Mouse (Mus musculus): ENCODE data around the gene Ccdc96. TPM values are rescaled to one million over a fixed set of nuclear protein-coding genes. Genes with fewer than 3 reads are reported as not detected.
A peak's percentile ranks its signal among the peaks of the same experiment; 100 is the strongest.

The Ccdc96 gene
- polyA plus RNA-seq, 1 experiment = 0.04 TPM

GRCm38 (mm10) chr5:36447872-36448271 is 36.5 kb upstream of the Ccdc96 start:
- no peak overlapping the region for H3K4me3 ChIP-seq (ENCODE audit: extremely low read depth, insufficient read depth, insufficient read length)
- 92% methylated on average over 12 of the region's 12 CpGs for WGBS
- no peak overlapping the region for H3K27ac ChIP-seq (ENCODE audit: insufficient read depth, low read length)
- no peaks in the 10 kb centered on the region for H3K36me3 ChIP-seq (ENCODE audit: control insufficient read depth, insufficient read depth, low read length)
- H3K27me3 ChIP-seq (ENCODE audit: control insufficient read depth, insufficient read depth, low read length) = no peaks in the 10 kb centered on the region
- DNase-seq (ENCODE audit: low read depth in 1 of 2, low spot score in 2 of 2) = no peak
- TF ChIP-seq POLR2A (IDR thresholded peaks at IDR 0.05; ENCODE audit: low read depth, low read length) (no peak), CTCF (IDR thresholded peaks at IDR 0.05; ENCODE audit: extremely low read depth, insufficient read depth, insufficient read length, insufficient replicate concordance) (no peak)
- H3K4me1 ChIP-seq (ENCODE audit: control insufficient read depth, insufficient read depth, insufficient read length) = peaks cover 15% of the 10 kb centered on the region; the same call in 1 of the 2 replicates

GRCm38 (mm10) chr5:36449710-36450358 is 34.6 kb upstream of the Ccdc96 start:
- TF ChIP-seq POLR2A (IDR thresholded peaks at IDR 0.05; ENCODE audit: low read depth, low read length) = no peak
- no peak for TF ChIP-seq CTCF (IDR thresholded peaks at IDR 0.05; ENCODE audit: extremely low read depth, insufficient read depth, insufficient read length, insufficient replicate concordance)
- Histone ChIP-seq H3K4me1 (ENCODE audit: control insufficient read depth, insufficient read depth, insufficient read length) (peaks cover 19% of the 10 kb centered on the region; the same call in 1 of the 2 replicates), H3K27me3 (ENCODE audit: control insufficient read depth, insufficient read depth, low read length) (no peaks in the 10 kb centered on the region), H3K27ac (ENCODE audit: insufficient read depth, low read length) (no peak overlapping the region), H3K4me3 (ENCODE audit: extremely low read depth, insufficient read depth, insufficient read length) (no peak overlapping the region), H3K36me3 (ENCODE audit: control insufficient read depth, insufficient read depth, low read length) (no peaks in the 10 kb centered on the region)
- WGBS = 81% methylated on average over 6 of the region's 6 CpGs
- DNase-seq (ENCODE audit: low read depth in 1 of 2, low spot score in 2 of 2) = no peak

GRCm38 (mm10) chr5:36451119-36451518 is 33.3 kb upstream of the Ccdc96 start:
- H3K4me1 ChIP-seq (ENCODE audit: control insufficient read depth, insufficient read depth, insufficient read length) = peaks cover 19% of the 10 kb centered on the region; the same call in 1 of the 2 replicates
- WGBS = 19% methylated on average over 10 of the region's 10 CpGs
- DNase-seq (ENCODE audit: low read depth in 1 of 2, low spot score in 2 of 2) = no peak
- TF ChIP-seq CTCF (IDR thresholded peaks at IDR 0.05; ENCODE audit: extremely low read depth, insufficient read depth, insufficient read length, insufficient replicate concordance) (no peak), POLR2A (IDR thresholded peaks at IDR 0.05; ENCODE audit: low read depth, low read length) (no peak)
- no peaks in the 10 kb centered on the region for H3K27me3 ChIP-seq (ENCODE audit: control insufficient read depth, insufficient read depth, low read length)
- H3K4me3 ChIP-seq (ENCODE audit: extremely low read depth, insufficient read depth, insufficient read length) = no peak overlapping the region
- no peaks in the 10 kb centered on the region for H3K36me3 ChIP-seq (ENCODE audit: control insufficient read depth, insufficient read depth, low read length)
- H3K27ac ChIP-seq (ENCODE audit: insufficient read depth, low read length) = no peak overlapping the region

GRCm38 (mm10) chr5:36451872-36452389 is 32.5 kb upstream of the Ccdc96 start:
- no peaks in the 10 kb centered on the region for H3K36me3 ChIP-seq (ENCODE audit: control insufficient read depth, insufficient read depth, low read length)
- H3K27ac ChIP-seq (ENCODE audit: insufficient read depth, low read length) = no peak overlapping the region
- no peak for DNase-seq (ENCODE audit: low read depth in 1 of 2, low spot score in 2 of 2)
- TF ChIP-seq POLR2A (IDR thresholded peaks at IDR 0.05; ENCODE audit: low read depth, low read length) = no peak
- TF ChIP-seq CTCF (IDR thresholded peaks at IDR 0.05; ENCODE audit: extremely low read depth, insufficient read depth, insufficient read length, insufficient replicate concordance) = no peak
- H3K4me1 ChIP-seq (ENCODE audit: control insufficient read depth, insufficient read depth, insufficient read length) = peaks cover 19% of the 10 kb centered on the region; the same call in 1 of the 2 replicates
- WGBS = 68% methylated on average over 10 of the region's 10 CpGs
- no peak overlapping the region for H3K4me3 ChIP-seq (ENCODE audit: extremely low read depth, insufficient read depth, insufficient read length)
- no peaks in the 10 kb centered on the region for H3K27me3 ChIP-seq (ENCODE audit: control insufficient read depth, insufficient read depth, low read length)

DNA sequence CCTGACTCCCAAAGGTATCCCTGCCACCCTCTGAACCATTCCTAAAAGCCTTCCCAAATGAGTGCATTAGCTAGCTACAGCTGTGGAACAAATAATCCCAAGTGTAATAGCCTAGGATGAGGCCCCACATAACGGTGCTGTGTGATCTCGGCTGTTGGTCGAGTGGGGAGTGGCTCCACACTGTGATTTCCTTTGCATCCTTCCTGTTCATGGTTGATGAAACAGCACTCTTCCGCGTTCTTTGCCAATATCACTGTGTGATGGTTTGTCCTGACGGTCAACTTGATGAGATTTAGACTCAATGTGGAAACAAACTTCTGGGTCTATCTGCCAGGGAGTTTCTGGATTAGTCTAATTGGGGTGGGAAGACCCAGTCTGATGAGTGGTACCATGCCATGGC is 31.6 kb upstream of the Ccdc96 start:
- H3K27ac ChIP-seq (ENCODE audit: insufficient read depth, low read length) = peak overlapping the region; percentile 40
- no peak for TF ChIP-seq CTCF (IDR thresholded peaks at IDR 0.05; ENCODE audit: extremely low read depth, insufficient read depth, insufficient read length, insufficient replicate concordance)
- peak; percentile 2; the same call in 1 of the 2 replicates for TF ChIP-seq POLR2A (IDR thresholded peaks at IDR 0.05; ENCODE audit: low read depth, low read length)
- no peak overlapping the region for H3K4me3 ChIP-seq (ENCODE audit: extremely low read depth, insufficient read depth, insufficient read length)
- DNase-seq (ENCODE audit: low read depth in 1 of 2, low spot score in 2 of 2) = peak in 1 of 2 experiments; percentile 40
- H3K27me3 ChIP-seq (ENCODE audit: control insufficient read depth, insufficient read depth, low read length) = no peaks in the 10 kb centered on the region
- 19% methylated on average over 6 of the region's 6 CpGs for WGBS
- peaks cover 19% of the 10 kb centered on the region; the same call in 1 of the 2 replicates for H3K4me1 ChIP-seq (ENCODE audit: control insufficient read depth, insufficient read depth, insufficient read length)
- no peaks in the 10 kb centered on the region for H3K36me3 ChIP-seq (ENCODE audit: control insufficient read depth, insufficient read depth, low read length)

DNA sequence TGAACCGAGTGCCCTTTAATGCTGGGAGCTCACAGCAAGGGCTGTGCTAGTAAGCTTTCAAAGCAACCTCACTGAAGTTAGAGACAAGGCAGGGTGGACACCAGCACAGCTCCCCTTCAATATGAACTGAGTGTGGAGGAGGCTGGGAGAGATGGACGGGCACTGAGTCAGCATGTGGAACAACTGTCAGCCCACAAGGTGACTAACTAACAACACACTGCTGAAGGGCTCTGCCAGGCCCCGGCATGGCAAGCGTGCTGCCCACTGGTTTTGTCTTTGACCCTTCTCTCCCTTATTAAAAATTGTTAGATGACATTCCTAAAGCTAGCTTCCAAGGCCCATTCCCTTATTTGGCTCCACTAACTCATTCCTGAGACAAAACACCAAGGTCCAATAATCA is 26.7 kb upstream of the Ccdc96 start:
- TF ChIP-seq POLR2A (IDR thresholded peaks at IDR 0.05; ENCODE audit: low read depth, low read length) (no peak), CTCF (IDR thresholded peaks at IDR 0.05; ENCODE audit: extremely low read depth, insufficient read depth, insufficient read length, insufficient replicate concordance) (no peak)
- Histone ChIP-seq H3K27ac (ENCODE audit: insufficient read depth, low read length) (no peak overlapping the region), H3K36me3 (ENCODE audit: control insufficient read depth, insufficient read depth, low read length) (no peaks in the 10 kb centered on the region), H3K4me3 (ENCODE audit: extremely low read depth, insufficient read depth, insufficient read length) (no peak overlapping the region), H3K4me1 (ENCODE audit: control insufficient read depth, insufficient read depth, insufficient read length) (peaks cover 5% of the 10 kb centered on the region; the same call in 1 of the 2 replicates), H3K27me3 (ENCODE audit: control insufficient read depth, insufficient read depth, low read length) (no peaks in the 10 kb centered on the region)
- 80% methylated on average over 4 of the region's 4 CpGs for WGBS
- DNase-seq (ENCODE audit: low read depth in 1 of 2, low spot score in 2 of 2) = no peak

GRCm38 (mm10) chr5:36458926-36459325 is 25.5 kb upstream of the Ccdc96 start:
- 3% methylated on average over 4 of the region's 4 CpGs for WGBS
- H3K4me3 ChIP-seq (ENCODE audit: extremely low read depth, insufficient read depth, insufficient read length) = no peak overlapping the region
- H3K27ac ChIP-seq (ENCODE audit: insufficient read depth, low read length) = no peak overlapping the region
- DNase-seq (ENCODE audit: low read depth in 1 of 2, low spot score in 2 of 2) = peak; percentile 39 to 60
- no peaks in the 10 kb centered on the region for H3K4me1 ChIP-seq (ENCODE audit: control insufficient read depth, insufficient read depth, insufficient read length)
- no peaks in the 10 kb centered on the region for H3K27me3 ChIP-seq (ENCODE audit: control insufficient read depth, insufficient read depth, low read length)
- H3K36me3 ChIP-seq (ENCODE audit: control insufficient read depth, insufficient read depth, low read length) = no peaks in the 10 kb centered on the region
- TF ChIP-seq POLR2A (IDR thresholded peaks at IDR 0.05; ENCODE audit: low read depth, low read length) (no peak), CTCF (IDR thresholded peaks at IDR 0.05; ENCODE audit: extremely low read depth, insufficient read depth, insufficient read length, insufficient replicate concordance) (peak; percentile 58; the same call in 1 of the 2 replicates)

Data from spleen, adult 2 months (tissue).